Mouse (Mus musculus): ENCODE data around the gene Cacnb3.

Cacnb3 gene

GRCm38 (mm10) chr15:98635291-98635841 lies 4.7 kb downstream of the Cacnb3 start:
- no peak for DNase-seq (ENCODE audit: low read depth, low spot score)

DNA sequence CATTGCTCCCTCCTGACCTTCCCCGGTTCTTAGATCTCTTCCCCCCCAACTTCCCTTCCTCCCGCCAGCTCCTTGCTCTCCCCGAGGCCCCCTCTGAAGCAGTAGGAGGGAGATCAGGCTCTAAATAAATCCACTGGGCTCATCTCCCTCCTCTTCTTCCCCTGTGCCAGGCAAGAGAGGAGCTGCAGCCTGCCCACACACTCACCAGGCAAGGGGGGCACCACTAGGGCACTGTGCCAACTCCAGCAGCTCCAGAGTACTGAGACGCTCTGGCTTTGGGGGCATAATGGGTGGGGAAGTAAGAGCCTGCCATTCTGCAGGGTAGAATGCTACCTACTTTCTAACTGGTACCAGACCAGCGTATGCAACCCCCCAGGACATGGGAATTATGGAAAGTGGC lies 5.9 kb downstream of the Cacnb3 start:
- no peak for DNase-seq (ENCODE audit: low read depth, low spot score)

DNA sequence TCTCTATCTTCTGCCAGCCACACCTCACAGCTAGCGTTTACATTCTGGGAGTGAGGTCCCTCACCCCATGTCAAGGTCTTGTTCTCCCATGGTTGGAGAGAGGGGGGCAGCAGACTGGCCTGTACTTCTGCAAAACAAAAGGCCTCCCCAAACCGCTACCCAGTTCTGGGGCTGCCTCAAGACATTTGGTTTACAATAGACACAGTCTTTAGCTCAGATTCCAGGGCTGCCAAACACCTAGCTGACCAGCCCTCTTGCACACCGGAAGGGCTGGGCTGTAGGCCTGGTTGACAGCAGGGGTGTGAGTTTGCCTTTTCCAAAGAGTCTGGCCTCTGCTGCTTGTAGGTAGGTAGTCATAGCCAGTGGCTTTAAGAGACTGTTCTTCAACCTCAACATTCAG lies 6.5 kb downstream of the Cacnb3 start:
- no peak for DNase-seq (ENCODE audit: low read depth, low spot score)

DNA sequence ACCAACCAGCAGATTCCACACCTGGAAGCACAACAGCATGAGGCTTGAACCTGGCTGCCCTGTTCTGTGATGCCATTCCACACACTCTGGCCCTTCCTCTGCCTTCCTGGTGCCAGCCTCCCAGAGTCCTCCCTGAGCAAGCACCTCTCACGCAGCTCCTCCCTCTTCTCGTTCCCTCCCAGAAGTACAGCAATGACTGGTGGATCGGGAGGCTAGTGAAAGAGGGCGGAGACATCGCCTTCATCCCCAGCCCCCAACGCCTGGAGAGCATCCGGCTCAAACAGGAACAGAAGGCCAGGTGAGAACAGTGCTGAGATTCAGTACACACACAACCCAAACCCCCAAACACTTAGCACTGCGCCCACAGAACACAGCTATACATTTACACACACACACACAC lies 9.5 kb downstream of the Cacnb3 start:
- DNase-seq (ENCODE audit: low read depth, low spot score): peak; percentile 28

DNA sequence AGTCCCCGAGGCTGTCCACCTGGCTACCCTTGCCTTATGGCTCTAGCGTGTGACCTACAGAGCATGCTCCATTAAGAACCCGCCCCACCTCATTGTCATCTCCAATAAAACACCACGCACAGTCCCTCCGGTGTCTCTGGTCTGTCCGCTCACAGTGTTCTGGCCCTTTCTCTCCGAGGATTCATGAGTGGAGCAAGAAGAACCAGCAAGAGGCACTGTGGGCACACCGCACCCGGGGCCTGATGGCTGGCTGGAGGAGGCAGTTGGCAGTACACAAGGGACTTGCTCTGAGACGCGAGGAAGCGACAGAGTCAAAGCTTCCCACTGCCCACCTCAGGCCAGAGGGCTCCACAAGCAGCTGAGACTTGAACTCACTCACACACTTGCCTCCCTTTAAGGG lies 13.8 kb downstream of the Cacnb3 start:
- no peak for DNase-seq (ENCODE audit: low read depth, low spot score)

GRCm38 (mm10) chr15:98645057-98646026 lies 14.7 kb downstream of the Cacnb3 start:
- no peak for DNase-seq (ENCODE audit: low read depth, low spot score)

GRCm38 (mm10) chr15:98646737-98647136 lies 16.1 kb downstream of the Cacnb3 start:
- DNase-seq (ENCODE audit: low read depth, low spot score): no peak

- DNase-seq (ENCODE audit: low read depth, low spot score): no peak
These were observed 16.7 kb downstream of the Cacnb3 start for GRCm38 (mm10) chr15:98647308-98647707.

DNA sequence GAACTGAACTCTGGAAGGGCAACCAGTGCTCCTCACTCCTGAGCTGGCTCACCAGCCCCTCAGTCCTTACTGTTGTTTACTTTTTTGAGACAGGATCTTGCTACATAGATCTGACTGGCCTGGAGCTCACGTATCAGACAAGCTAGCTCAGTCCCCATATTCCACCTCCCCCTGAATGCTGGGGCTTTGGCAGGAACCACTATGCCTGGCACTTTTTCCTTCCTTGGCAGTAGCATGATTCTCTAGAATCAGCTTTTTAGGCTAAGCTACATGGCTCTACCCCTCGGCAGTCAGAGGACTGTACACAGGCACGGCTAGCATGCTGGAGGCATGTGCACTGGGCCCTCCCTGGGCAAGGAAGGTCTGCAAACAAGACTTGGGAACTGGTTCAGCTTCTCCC lies 17.4 kb downstream of the Cacnb3 start:
- DNase-seq (ENCODE audit: low read depth, low spot score): no peak

DNA sequence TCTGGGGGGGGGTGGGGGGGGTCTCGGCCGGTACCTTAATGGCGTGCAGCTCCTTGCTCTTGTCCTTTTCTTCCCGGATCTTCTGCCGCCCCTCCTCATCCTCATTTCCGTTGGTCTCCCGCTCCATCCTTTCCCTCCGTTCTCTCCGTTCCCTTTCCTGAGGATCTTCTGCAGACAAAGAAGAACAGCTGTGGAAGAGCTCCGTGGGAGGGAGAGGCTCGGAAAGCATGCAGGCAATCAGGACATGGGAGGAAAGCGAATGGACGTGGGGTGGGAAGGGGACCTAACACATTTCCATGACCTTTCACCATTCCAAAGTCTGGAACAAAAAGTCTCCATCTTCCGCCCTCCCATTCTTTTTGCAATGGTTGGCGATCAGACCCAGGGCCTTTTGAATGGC lies 20.8 kb downstream of the Cacnb3 start:
- no peak for DNase-seq (ENCODE audit: low read depth, low spot score)

DNA sequence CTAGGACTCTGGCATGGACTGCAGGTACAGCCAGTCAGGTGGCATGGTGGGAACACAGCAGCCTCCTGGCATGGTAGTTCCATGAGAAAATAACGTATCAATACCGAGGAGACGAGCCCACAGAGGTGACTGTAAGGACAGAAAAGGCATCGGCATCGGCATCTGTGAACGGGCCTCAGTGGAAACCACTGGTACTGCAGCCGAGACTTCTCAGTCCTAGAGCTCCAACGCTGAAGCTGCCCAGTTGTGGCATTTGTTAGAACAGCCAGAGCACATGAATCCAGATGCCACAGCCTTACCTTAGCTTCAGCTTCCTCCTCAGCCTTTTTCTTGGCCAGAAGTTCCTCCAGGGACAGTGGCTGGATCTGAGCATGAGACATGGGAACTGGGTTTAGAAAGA lies 21.5 kb downstream of the Cacnb3 start:
- DNase-seq (ENCODE audit: low read depth, low spot score): no peak

DNA sequence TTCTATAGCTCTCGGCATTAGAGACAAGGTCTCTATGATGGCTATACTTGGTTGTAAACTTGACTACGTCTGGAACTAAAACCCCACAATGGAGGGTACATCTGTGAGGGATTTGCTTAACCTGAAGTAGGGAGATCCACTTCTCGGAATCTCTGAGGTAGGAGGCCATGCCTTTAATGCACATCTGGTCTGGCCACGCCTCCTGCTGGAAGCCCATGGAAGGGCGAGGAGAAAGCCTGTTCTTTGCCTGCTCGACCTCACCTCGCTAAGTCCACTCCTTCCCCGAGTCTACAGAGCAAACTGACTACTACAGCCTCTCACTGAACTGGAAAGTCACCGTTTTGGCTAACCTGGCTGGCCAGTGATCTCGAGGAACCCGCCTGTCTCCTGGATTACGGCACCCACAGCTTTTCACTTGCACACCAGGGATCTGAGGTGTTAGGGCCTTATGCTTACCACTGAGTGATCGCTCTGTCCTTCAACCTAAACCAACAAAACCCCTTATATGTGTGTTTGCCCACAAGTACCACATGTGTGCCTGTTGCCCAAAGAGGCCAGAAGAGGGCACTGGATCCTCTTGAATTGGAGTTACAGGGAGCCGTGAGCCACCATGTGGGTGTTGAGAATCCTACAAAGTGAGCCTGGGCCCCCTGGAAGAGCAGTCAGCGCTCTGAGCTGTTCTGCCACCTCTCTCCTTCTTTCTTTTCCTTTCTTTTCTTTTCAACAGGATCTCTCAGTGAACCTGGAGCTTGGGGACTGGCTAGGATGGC lies 26.5 kb downstream of the Cacnb3 start:
- no peak for DNase-seq (ENCODE audit: low read depth, low spot score)

DNA sequence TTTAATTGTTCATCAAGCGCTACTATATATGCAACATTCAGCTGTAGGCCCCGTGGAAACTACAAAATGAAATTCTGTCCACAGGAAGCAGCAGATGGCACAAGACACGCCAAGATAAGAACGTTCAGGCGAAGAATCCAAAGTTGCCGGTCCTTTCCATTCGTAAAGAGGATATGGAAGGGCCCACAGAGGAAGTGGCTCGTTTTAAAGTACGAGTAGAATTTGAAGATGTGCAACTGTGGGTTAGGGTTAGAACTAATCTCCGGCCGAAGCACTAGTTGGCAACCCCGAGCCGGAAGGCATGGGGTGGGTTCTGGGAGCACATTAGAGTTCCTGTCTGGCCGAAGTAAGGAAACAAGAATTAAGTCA lies 31.5 kb downstream of the Cacnb3 start:
- peak; percentile 71 for DNase-seq (ENCODE audit: low read depth, low spot score)

GRCm38 (mm10) chr15:98662567-98663545 lies 32.2 kb downstream of the Cacnb3 start, which contains the start of gene Ddx23:
TSS of gene Ddx23 (minus strand) at chr15:98662894.
- DNase-seq (ENCODE audit: low read depth, low spot score): peak; percentile 95

DNA sequence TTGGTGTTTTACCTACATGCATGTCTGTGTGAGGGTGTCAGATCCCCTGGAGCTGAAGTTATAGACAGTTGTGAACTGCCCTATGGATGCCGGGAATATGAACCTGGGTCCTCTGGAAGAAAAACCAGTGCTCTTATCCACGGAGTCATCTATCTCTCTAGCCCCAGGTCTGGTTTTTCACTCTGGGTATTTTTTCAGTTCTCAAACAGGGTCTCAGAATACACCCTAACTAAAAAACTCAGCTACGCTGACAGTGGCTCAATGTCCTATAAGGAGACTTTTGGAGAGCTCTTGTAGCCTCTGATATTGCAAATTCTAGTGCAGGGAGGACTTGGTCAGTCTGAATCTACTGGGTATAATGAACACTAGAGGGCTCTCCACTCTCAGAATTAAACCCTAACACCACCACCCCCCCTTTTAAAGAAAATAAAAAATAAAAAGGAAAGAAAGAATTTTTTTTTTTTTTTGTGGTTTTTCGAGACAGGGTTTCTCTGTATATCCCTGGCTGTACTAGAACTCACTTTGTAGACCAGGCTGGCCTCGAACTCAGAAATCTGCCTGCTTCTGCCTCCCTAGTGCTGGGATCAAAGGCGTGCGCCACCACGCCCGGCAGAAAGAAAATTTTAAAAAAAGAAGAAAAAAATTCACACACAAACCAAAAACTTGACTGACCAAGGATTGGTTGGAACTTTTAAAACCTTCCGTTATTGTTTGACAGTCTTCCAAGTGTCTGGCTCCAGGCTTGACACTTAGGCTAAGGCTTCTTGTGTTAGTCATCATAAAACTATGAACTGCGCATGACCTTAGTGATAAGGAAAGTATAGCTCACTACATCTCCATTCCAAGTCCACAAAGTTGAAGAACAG lies 33.6 kb downstream of the Cacnb3 start:
- peak; percentile 56 for DNase-seq (ENCODE audit: low read depth, low spot score)

DNA sequence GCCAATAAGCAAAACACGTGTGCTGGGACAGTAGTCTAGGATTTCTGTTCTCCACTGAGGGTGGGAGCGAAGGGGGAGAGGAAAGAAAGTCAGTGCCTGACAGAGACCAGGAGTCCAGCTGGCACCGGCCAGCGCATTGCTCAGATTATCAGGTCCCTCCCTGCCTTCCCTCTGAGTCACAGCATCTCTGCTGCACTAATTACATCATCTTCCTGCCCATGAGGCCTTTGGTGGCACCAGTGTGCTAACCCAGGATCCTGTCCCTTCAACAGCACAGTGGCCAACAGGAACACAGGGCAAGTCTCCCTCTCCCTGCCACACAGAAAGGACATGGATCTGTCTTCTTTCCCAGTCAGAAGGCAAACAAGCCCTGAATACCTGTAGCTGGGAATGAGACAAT lies 42.0 kb downstream of the Cacnb3 start:
- no peak for DNase-seq (ENCODE audit: low read depth, low spot score)

DNA sequence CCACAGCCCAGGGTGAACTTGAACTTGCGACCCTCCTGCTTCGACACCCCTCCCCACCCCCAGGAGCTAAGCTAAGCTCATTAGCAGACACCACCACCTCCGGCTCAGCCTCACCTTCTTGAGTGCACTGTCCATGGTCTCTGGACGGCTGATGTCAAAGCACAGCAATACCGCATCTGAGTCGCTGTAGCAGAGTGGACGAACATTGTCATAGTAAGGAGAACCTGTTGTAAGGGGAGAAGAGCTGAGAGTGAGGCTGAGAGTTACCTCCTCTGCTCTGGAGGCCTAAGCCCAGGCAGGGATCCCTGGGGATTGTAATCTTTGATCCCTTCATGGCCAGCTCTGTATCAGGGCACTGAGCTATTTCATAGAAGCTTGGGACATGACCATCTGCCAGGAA lies 43.1 kb downstream of the Cacnb3 start:
- no peak for DNase-seq (ENCODE audit: low read depth, low spot score)

DNA sequence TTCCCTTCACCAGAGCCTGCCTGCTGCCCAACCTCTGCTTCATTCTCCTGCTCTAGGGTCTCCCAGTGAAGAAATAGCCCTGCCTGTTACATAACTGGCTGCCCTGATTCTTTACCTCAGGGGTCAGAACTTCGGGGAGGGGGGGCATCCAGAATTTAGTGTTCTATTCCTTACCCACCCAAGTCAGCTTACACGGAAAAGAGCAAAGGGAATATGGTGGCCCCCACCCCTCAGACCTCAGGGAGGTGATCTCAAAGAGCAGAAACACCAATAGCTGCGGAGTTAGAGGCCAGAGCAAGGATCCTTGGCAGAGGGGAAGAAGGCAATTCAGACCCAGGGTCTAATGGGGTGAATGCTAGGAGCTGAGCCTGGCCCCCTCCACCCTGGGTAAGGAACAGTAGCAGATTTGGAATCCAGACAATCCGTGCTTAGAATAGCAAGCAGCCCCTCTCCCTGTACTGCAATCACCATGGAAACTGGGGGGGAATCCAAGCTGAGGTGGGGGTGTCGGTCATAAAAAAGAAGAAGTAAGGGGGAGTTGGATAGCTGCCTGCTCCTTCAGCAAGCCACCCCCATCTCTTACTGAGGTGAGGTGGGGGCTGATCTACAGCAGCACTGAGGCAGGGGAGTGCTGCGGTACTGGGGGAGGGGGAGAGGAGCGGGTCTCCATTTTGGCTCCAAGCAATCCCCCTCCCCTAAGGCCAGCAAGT lies 43.8 kb downstream of the Cacnb3 start:
- DNase-seq (ENCODE audit: low read depth, low spot score): no peak

DNA sequence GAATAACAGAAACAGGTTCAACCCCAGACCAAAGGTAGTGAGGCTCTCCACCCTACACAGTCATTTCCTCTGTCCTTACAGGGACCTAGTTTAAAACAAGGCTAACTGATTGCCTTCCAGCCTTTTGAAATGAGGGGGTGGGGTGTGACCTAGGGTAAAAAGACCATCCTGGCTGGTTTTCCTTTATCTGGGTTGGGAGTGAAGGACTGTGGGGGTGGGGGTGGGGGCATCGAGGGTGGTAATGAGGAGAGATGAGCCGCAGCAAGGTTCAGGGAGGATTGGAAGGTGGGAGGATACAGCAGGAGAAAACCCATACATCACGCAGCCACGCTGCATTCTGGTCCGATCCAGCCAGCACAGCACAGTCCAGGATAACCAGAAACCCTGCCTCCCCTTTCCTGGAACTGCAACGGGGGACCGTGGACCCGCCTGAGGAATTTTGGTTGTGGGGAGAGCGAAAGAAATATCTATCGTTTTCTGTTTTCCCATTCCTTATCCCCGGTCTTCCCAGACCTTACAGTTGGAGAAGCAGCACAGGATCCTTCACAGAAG lies 44.4 kb downstream of the Cacnb3 start:
- no peak for DNase-seq (ENCODE audit: low read depth, low spot score)
